Mouse (Mus musculus): ENCODE measurements around the gene Elof1. TPM values are rescaled to one million over a fixed set of nuclear protein-coding genes. Genes with fewer than 3 reads are reported as not detected.
A peak's percentile ranks its signal among the peaks of the same experiment; 100 is the strongest.

The Elof1 gene
- polyA plus RNA-seq, 1 experiment, result 49.8 TPM

DNA sequence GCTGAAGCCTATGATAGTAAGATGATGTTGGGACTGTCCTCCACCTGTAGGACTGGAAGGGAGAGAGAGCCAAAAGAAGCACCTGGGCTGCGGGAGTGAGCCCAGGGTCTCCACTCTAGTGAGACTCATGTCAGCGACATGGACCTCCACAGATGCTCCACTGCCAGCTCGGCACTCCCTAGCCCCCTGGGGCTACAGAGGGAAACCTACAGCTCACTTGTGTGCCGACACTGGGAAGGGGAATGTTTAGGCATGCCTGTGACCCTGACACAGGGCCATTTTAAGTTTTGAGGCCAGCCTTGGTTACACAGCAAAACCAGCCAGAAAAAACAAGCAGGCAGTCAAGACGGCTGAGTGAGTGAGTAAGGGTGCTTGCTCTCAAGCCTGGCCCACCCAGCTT lies 49.8 kb downstream of the Elof1 start:
- Histone ChIP-seq H3K4me1 (ENCODE audit: control insufficient read depth, insufficient read depth, low read length) (no peaks in the 10 kb centered on the region), H3K27ac (ENCODE audit: insufficient read depth, low read length) (no peak overlapping the region), H3K4me3 (ENCODE audit: low read depth, low read length) (no peak overlapping the region), H3K9me3 (replicated peaks; ENCODE audit: control insufficient read depth, insufficient read depth, low read length, poor library complexity, severe bottlenecking) (no peaks in the 10 kb centered on the region), H3K27me3 (ENCODE audit: control insufficient read depth, insufficient read depth, low read length, poor library complexity, severe bottlenecking) (no peaks in the 10 kb centered on the region), H3K36me3 (ENCODE audit: control insufficient read depth, insufficient read depth, low read length, poor library complexity, severe bottlenecking) (peaks cover 4% of the 10 kb centered on the region; the same call in 1 of the 2 replicates), H3K9ac (ENCODE audit: low read depth, poor library complexity, severe bottlenecking) (no peak overlapping the region)
- no peak for TF ChIP-seq CTCF (IDR thresholded peaks at IDR 0.05; ENCODE audit: low read depth, low read length)

DNA sequence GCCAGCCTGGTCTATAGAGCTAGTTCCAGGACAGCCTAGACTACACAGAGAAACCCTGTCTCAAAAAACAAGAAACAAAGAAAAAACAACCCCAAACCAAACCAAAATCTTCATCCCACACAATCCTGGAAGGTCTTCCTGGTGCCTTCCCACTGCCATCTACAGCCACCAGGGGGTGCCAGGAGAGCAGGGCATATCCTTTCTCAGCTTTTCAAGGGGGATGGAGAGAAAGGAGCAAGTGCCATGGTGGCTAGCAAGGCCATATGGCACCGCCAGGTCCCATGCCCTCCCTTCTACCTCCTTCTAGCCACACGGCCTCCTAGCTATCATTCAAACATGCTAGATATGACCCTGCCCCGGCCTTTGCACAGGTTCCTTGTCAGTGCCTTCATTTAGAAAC lies 50.5 kb downstream of the Elof1 start:
- H3K36me3 ChIP-seq (ENCODE audit: control insufficient read depth, insufficient read depth, low read length, poor library complexity, severe bottlenecking), result peaks cover 4% of the 10 kb centered on the region; the same call in 1 of the 2 replicates

GRCm38 (mm10) chr9:22065642-22066041 lies 51.3 kb downstream of the Elof1 start:
- Histone ChIP-seq H3K4me3 (ENCODE audit: low read depth, low read length) (no peak overlapping the region), H3K36me3 (ENCODE audit: control insufficient read depth, insufficient read depth, low read length, poor library complexity, severe bottlenecking) (peaks cover 4% of the 10 kb centered on the region; the same call in 1 of the 2 replicates), H3K9ac (ENCODE audit: low read depth, poor library complexity, severe bottlenecking) (no peak overlapping the region), H3K9me3 (replicated peaks; ENCODE audit: control insufficient read depth, insufficient read depth, low read length, poor library complexity, severe bottlenecking) (no peaks in the 10 kb centered on the region), H3K27ac (ENCODE audit: insufficient read depth, low read length) (no peak overlapping the region), H3K27me3 (ENCODE audit: control insufficient read depth, insufficient read depth, low read length, poor library complexity, severe bottlenecking) (no peaks in the 10 kb centered on the region), H3K4me1 (ENCODE audit: control insufficient read depth, insufficient read depth, low read length) (no peaks in the 10 kb centered on the region)
- TF ChIP-seq EP300 (IDR thresholded peaks at IDR 0.05; ENCODE audit: insufficient read depth, low read depth, low read length) (no peak), CTCF (IDR thresholded peaks at IDR 0.05; ENCODE audit: low read depth, low read length) (no peak), POLR2A (IDR thresholded peaks at IDR 0.05; ENCODE audit: insufficient read depth, low read length) (no peak)

More for the DNA sequence above, 50.5 kb downstream of the Elof1 start:
- Histone ChIP-seq H3K27me3 (ENCODE audit: control insufficient read depth, insufficient read depth, low read length, poor library complexity, severe bottlenecking) (no peaks in the 10 kb centered on the region), H3K9ac (ENCODE audit: low read depth, poor library complexity, severe bottlenecking) (no peak overlapping the region), H3K9me3 (replicated peaks; ENCODE audit: control insufficient read depth, insufficient read depth, low read length, poor library complexity, severe bottlenecking) (no peaks in the 10 kb centered on the region), H3K27ac (ENCODE audit: insufficient read depth, low read length) (no peak overlapping the region), H3K4me3 (ENCODE audit: low read depth, low read length) (no peak overlapping the region), H3K4me1 (ENCODE audit: control insufficient read depth, insufficient read depth, low read length) (no peaks in the 10 kb centered on the region)
- TF ChIP-seq CTCF (IDR thresholded peaks at IDR 0.05; ENCODE audit: low read depth, low read length) (peak; percentile 76), POLR2A (IDR thresholded peaks at IDR 0.05; ENCODE audit: insufficient read depth, low read length) (no peak), EP300 (IDR thresholded peaks at IDR 0.05; ENCODE audit: insufficient read depth, low read depth, low read length) (no peak)

- H3K36me3 ChIP-seq (ENCODE audit: control insufficient read depth, insufficient read depth, low read length, poor library complexity, severe bottlenecking), result peaks cover 4% of the 10 kb centered on the region; the same call in 1 of the 2 replicates
- no peaks in the 10 kb centered on the region for H3K27me3 ChIP-seq (ENCODE audit: control insufficient read depth, insufficient read depth, low read length, poor library complexity, severe bottlenecking)
- no peak overlapping the region for H3K27ac ChIP-seq (ENCODE audit: insufficient read depth, low read length)
- H3K9me3 ChIP-seq (replicated peaks; ENCODE audit: control insufficient read depth, insufficient read depth, low read length, poor library complexity, severe bottlenecking), result no peaks in the 10 kb centered on the region
- no peak for TF ChIP-seq EP300 (IDR thresholded peaks at IDR 0.05; ENCODE audit: insufficient read depth, low read depth, low read length)
- TF ChIP-seq POLR2A (IDR thresholded peaks at IDR 0.05; ENCODE audit: insufficient read depth, low read length), result no peak
- TF ChIP-seq CTCF (IDR thresholded peaks at IDR 0.05; ENCODE audit: low read depth, low read length), result no peak
- no peaks in the 10 kb centered on the region for H3K4me1 ChIP-seq (ENCODE audit: control insufficient read depth, insufficient read depth, low read length)
- H3K4me3 ChIP-seq (ENCODE audit: low read depth, low read length), result no peak overlapping the region
- H3K9ac ChIP-seq (ENCODE audit: low read depth, poor library complexity, severe bottlenecking), result no peak overlapping the region
Measured at GRCm38 (mm10) chr9:22064341-22064740, 52.6 kb downstream of the Elof1 start.

Other genes starting within 250 kb of the Elof1 start
- 5.7 and 7.8 TPM in 2 replicates for gene Rab3d, start 199.0 kb downstream of the Elof1 start, polyA plus RNA-seq (2011; ENCODE audit: insufficient read depth, insufficient read length, low read depth, missing spikeins)
- gene Ccdc159, start 189.7 kb downstream of the Elof1 start, polyA plus RNA-seq (2011; ENCODE audit: insufficient read depth, insufficient read length, low read depth, missing spikeins), result 2.9 and 4.9 TPM in 2 replicates
- gene Tmem205, start 189.6 kb downstream of the Elof1 start, polyA plus RNA-seq (2011; ENCODE audit: insufficient read depth, insufficient read length, low read depth, missing spikeins), result 19.9 and 21.4 TPM in 2 replicates
- 5.4 and 5.6 TPM in 2 replicates for gene Plppr2, start 180.1 kb downstream of the Elof1 start, polyA plus RNA-seq (2011; ENCODE audit: insufficient read depth, insufficient read length, low read depth, missing spikeins)
- gene Swsap1, start 161.4 kb downstream of the Elof1 start, polyA plus RNA-seq (2011; ENCODE audit: insufficient read depth, insufficient read length, low read depth, missing spikeins), result 8.5 TPM in 2 replicates
- 0.57 and 1.9 TPM in 2 replicates for gene Epor, start 153.7 kb downstream of the Elof1 start, polyA plus RNA-seq (2011; ENCODE audit: insufficient read depth, insufficient read length, low read depth, missing spikeins)
- 9.2 and 9.7 TPM in 2 replicates for gene Rgl3, start 127.7 kb downstream of the Elof1 start, polyA plus RNA-seq (2011; ENCODE audit: insufficient read depth, insufficient read length, low read depth, missing spikeins)
- 1.6 and 2.8 TPM in 2 replicates for gene Ccdc151, start 114.5 kb downstream of the Elof1 start, polyA plus RNA-seq (2011; ENCODE audit: insufficient read depth, insufficient read length, low read depth, missing spikeins)
- gene Prkcsh, start 114.4 kb downstream of the Elof1 start, polyA plus RNA-seq (2011; ENCODE audit: insufficient read depth, insufficient read length, low read depth, missing spikeins), result 108 and 116 TPM in 2 replicates
- gene Elavl3, start 65.1 kb downstream of the Elof1 start, polyA plus RNA-seq (2011; ENCODE audit: insufficient read depth, insufficient read length, low read depth, missing spikeins), result 8.3 and 10.6 TPM in 2 replicates
- not detected in 2 replicates for gene Gm49318, start 45.9 kb downstream of the Elof1 start, polyA plus RNA-seq (2011; ENCODE audit: insufficient read depth, insufficient read length, low read depth, missing spikeins)
- 7.2 and 8.8 TPM in 2 replicates for gene Zfp653, start 45.8 kb downstream of the Elof1 start, polyA plus RNA-seq (2011; ENCODE audit: insufficient read depth, insufficient read length, low read depth, missing spikeins)
- 20.9 and 21.9 TPM in 2 replicates for gene Ecsit, start 31.7 kb downstream of the Elof1 start, polyA plus RNA-seq (2011; ENCODE audit: insufficient read depth, insufficient read length, low read depth, missing spikeins)
- 7.8 and 10.1 TPM in 2 replicates for gene Cnn1, start 18.0 kb downstream of the Elof1 start, polyA plus RNA-seq (2011; ENCODE audit: insufficient read depth, insufficient read length, low read depth, missing spikeins)
- 6.1 and 7.6 TPM in 2 replicates for gene Acp5, start 18.5 kb upstream of the Elof1 start, polyA plus RNA-seq (2011; ENCODE audit: insufficient read depth, insufficient read length, low read depth, missing spikeins)
- 83.8 and 86.5 TPM in 2 replicates for gene Pigyl, start 39.7 kb upstream of the Elof1 start, polyA plus RNA-seq (2011; ENCODE audit: insufficient read depth, insufficient read length, low read depth, missing spikeins)
- gene Zfp872, start 70.9 kb upstream of the Elof1 start, polyA plus RNA-seq (2011; ENCODE audit: insufficient read depth, insufficient read length, low read depth, missing spikeins), result 1.2 and 1.4 TPM in 2 replicates
- gene Zfp809, start 108.5 kb upstream of the Elof1 start, polyA plus RNA-seq (2011; ENCODE audit: insufficient read depth, insufficient read length, low read depth, missing spikeins), result 34.4 and 41.6 TPM in 2 replicates
- 10.8 and 11.4 TPM in 2 replicates for gene Zfp599, start 142.7 kb upstream of the Elof1 start, polyA plus RNA-seq (2011; ENCODE audit: insufficient read depth, insufficient read length, low read depth, missing spikeins)
- 8.4 and 10.7 TPM in 2 replicates for gene Zfp810, start 190.5 kb upstream of the Elof1 start, polyA plus RNA-seq (2011; ENCODE audit: insufficient read depth, insufficient read length, low read depth, missing spikeins)

Data from ES-Bruce4 (cell line).